Mouse (Mus musculus): ENCODE results near the gene Akap13.
A peak's percentile ranks its signal among the peaks of the same experiment; 100 is the strongest.

Gene Akap13

GRCm38 (mm10) chr7:75455223-75456151 is at the start of gene Akap13:
TSS of gene Akap13 (plus strand) at chr7:75455534.
- peak; percentile 97 to 98 for DNase-seq (ENCODE audit: low read depth in 2 of 2, low spot score in 2 of 2)

- DNase-seq (ENCODE audit: low read depth in 2 of 2, low spot score in 2 of 2): no peak
Observed at GRCm38 (mm10) chr7:75410641-75411040, 44.7 kb upstream of the Akap13 start.

GRCm38 (mm10) chr7:75411226-75411625 is 44.1 kb upstream of the Akap13 start:
- no peak for DNase-seq (ENCODE audit: low read depth in 2 of 2, low spot score in 2 of 2)

GRCm38 (mm10) chr7:75412011-75412510 is 43.3 kb upstream of the Akap13 start:
- DNase-seq (ENCODE audit: low read depth in 2 of 2, low spot score in 2 of 2): no peak

- DNase-seq (ENCODE audit: low read depth in 2 of 2, low spot score in 2 of 2): no peak
Observed at GRCm38 (mm10) chr7:75412568-75412967, 42.8 kb upstream of the Akap13 start.

- DNase-seq (ENCODE audit: low read depth in 2 of 2, low spot score in 2 of 2): no peak
Observed at GRCm38 (mm10) chr7:75413903-75414302, 41.4 kb upstream of the Akap13 start.

GRCm38 (mm10) chr7:75414316-75414715 is 41.0 kb upstream of the Akap13 start:
- DNase-seq (ENCODE audit: low read depth in 2 of 2, low spot score in 2 of 2): no peak

- no peak for DNase-seq (ENCODE audit: low read depth in 2 of 2, low spot score in 2 of 2)
Observed at GRCm38 (mm10) chr7:75415166-75415881, 40.0 kb upstream of the Akap13 start.

GRCm38 (mm10) chr7:75415882-75416585 is 39.3 kb upstream of the Akap13 start:
- no peak for DNase-seq (ENCODE audit: low read depth in 2 of 2, low spot score in 2 of 2)

- no peak for DNase-seq (ENCODE audit: low read depth in 2 of 2, low spot score in 2 of 2)
Observed at GRCm38 (mm10) chr7:75420927-75421326, 34.4 kb upstream of the Akap13 start.

- no peak for DNase-seq (ENCODE audit: low read depth in 2 of 2, low spot score in 2 of 2)
Observed at GRCm38 (mm10) chr7:75424121-75424520, 31.2 kb upstream of the Akap13 start.

GRCm38 (mm10) chr7:75427322-75427721 is 28.0 kb upstream of the Akap13 start:
- DNase-seq (ENCODE audit: low read depth in 2 of 2, low spot score in 2 of 2): no peak

GRCm38 (mm10) chr7:75428913-75429312 is 26.4 kb upstream of the Akap13 start:
- DNase-seq (ENCODE audit: low read depth in 2 of 2, low spot score in 2 of 2): no peak

- DNase-seq (ENCODE audit: low read depth in 2 of 2, low spot score in 2 of 2): no peak
Observed at GRCm38 (mm10) chr7:75430550-75430949, 24.8 kb upstream of the Akap13 start.

GRCm38 (mm10) chr7:75431043-75431442 is 24.3 kb upstream of the Akap13 start:
- no peak for DNase-seq (ENCODE audit: low read depth in 2 of 2, low spot score in 2 of 2)

- no peak for DNase-seq (ENCODE audit: low read depth in 2 of 2, low spot score in 2 of 2)
Observed at GRCm38 (mm10) chr7:75432046-75432445, 23.3 kb upstream of the Akap13 start.

GRCm38 (mm10) chr7:75436413-75437174 is 18.7 kb upstream of the Akap13 start:
- no peak for DNase-seq (ENCODE audit: low read depth in 2 of 2, low spot score in 2 of 2)

GRCm38 (mm10) chr7:75439570-75439969 is 15.8 kb upstream of the Akap13 start:
- no peak for DNase-seq (ENCODE audit: low read depth in 2 of 2, low spot score in 2 of 2)

GRCm38 (mm10) chr7:75440241-75440640 is 15.1 kb upstream of the Akap13 start:
- no peak for DNase-seq (ENCODE audit: low read depth in 2 of 2, low spot score in 2 of 2)

GRCm38 (mm10) chr7:75441947-75442346 is 13.4 kb upstream of the Akap13 start:
- DNase-seq (ENCODE audit: low read depth in 2 of 2, low spot score in 2 of 2): no peak

Measured in CD8-positive naive resting alpha-beta T cell, adult 2 months (primary cell).